Mouse (Mus musculus): ENCODE measurements around the gene Nacad.
A peak's percentile ranks its signal among the peaks of the same experiment; 100 is the strongest.

- no peak for TF ChIP-seq POLR2A (IDR thresholded peaks at IDR 0.05; ENCODE audit: borderline replicate concordance, extremely low read depth, low read depth, low read length)
- TF ChIP-seq CTCF (IDR thresholded peaks at IDR 0.05; ENCODE audit: insufficient read depth, low read length), result peak; percentile 66
Measured at GRCm38 (mm10) chr11:6628568-6628967, 22.7 kb upstream of the Nacad start.
